Mouse (Mus musculus) layer of hippocampus, postnatal 10 days (tissue): ENCODE measurements around the gene Parp2. TPM values are rescaled to one million over a fixed set of nuclear protein-coding genes. Genes with fewer than 3 reads are reported as not detected.
"Not testable (repeated sequence)": the region's sequence is repeated elsewhere in the genome, so short reads cannot be mapped to it uniquely, and the experiment has no call there.

Experiments
- DNase-seq, 2 experiments: peaks; one replicate each; pipeline ENCODE4 v3.0.0; 2021; ENCODE audit warnings: low spot score in 2 of 2
- long read RNA-seq: library from polyadenylated mRNA; stranded (forward); transcript quantifications from one replicate; pipeline ENCODE4 v2.0.0, GENCODE M21; 2023
- total RNA-seq, 2 experiments: library from RNA; stranded (reverse); gene quantifications; 2 replicates each; pipeline ENCODE4 v1.2.3; 2021

Gene Parp2
- total RNA-seq = 10 to 100 TPM; 23.7 to 41.6 TPM
- long read RNA-seq, transcript Parp2-201 (16 exons, 1,894 nt) = major isoform, 23 of 37 reads
- long read RNA-seq, partial matches to known transcripts = 4 of 37 reads
- long read RNA-seq, other reads (novel, unspliced or antisense) = 7 of 37 reads

DNA sequence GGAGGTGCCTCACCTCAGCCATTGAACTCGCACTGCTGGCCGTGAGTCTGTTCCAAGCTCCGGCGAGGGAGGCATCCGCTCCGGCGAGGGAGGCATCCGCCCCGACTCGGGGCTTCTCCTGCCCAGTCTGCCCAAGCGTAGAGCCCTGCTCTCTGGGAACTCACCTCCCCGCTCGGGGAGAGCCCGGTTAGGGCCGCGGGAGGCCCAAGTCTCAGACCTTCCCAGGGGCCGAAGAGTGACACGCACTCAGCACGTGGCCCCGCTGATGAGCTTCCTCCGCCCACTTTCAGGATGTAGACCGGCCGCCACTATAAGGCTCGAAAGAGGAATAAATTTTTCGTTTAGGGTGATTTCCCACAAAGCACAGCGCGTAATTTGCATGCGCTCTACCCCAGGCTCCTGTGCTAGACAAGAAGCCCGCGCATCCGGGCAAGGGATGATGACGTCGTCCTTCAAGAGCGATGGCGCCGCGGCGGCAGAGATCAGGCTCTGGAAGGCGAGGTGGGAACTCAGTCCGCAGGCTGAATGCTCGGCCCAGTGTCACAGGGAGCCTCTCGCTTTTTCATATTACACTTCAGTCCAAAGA lies at the start of gene Parp2, which contains the start of gene Ccnb1ip1:
Gene Parp2 (plus strand): TSS at position 355 of the 586 bp plus-strand sequence.
Gene Ccnb1ip1 (minus strand): TSS at position 246 of the 586 bp plus-strand sequence.
- DNase-seq = peak; percentile 99 to 100

GRCm38 (mm10) chr14:50758416-50759085 lies 49.1 kb upstream of the Parp2 start:
- DNase-seq = no peak

DNA sequence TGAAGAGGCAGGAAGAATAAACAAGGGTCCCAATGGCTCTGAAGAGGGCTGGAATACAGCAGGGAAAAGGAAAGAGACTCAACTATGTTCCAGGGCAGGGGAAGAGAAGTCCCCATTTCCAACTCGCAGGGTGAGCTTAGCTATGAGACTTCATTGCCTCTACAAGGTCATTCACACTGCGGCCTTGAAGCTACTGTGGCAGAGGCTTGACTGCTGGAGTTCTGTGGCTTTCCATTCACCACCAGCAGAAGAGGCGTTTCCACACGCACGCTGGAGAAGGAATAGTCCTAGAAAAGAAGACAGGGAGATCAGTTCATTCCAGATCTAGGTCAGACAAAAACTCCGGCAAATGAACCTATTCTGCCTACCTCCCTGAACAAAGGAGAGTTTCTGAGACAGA lies 41.9 kb upstream of the Parp2 start:
- no peak for DNase-seq

GRCm38 (mm10) chr14:50771342-50771741 lies 36.3 kb upstream of the Parp2 start:
- DNase-seq = peak in 1 of 2 experiments; percentile 15

DNA sequence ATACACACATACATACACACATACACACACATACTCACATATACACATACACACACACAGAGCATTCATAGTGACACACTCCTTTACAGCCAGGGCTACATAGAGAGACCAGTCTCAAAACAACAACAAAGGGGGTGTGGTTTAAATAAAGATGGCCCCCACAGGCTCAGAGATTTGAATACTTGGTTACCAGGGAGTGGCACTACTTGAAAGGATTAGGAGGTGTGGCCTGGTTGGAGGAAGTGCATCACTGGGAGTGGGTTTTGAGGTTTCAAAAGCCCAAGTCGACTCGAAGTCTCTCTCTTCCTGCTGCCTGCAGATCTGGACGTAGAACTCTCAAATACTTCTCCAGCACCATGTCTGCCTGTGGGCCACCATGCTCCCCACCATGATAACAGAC lies 25.5 kb upstream of the Parp2 start:
- DNase-seq = no peak

DNA sequence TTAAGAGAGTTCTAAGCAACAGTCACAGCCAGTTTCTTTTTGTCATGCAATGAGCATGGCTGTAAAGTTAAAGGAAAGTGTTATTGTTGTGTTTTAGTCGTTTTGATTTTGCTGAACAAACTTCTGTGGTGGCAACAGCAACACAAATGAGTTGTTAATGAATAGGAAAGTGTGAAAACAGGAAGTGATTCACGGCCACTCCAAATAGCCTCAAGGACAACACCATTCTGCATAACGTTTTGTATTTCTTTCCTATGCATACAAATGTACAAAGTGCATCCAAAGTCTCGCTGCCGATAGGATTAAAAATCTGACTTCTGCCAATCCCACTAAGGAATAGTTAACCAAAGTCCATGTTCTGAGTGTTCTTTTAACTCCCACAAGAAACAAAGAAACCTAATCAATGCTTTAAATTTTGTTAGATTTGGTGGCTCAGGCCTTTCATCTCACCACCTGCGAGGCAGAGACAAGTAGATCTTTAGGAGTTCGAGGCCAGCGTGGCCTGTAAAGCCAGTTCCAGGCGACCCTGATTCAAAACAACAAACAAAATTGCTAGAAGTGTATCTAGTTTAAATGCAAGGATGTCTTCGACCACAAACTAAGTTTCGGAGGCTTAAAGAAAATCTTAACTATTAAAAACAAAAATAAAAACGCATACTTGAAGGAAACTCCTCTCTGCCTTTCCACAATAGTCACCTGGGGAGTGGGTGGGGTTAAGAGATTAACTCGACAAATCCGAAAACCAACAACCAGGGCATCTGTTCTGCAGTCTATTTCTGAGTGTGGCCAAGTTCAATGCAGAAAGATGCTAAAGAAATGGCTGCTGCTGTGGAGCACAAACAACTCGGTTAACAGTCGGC lies 23.0 kb upstream of the Parp2 start:
- DNase-seq = no peak

DNA sequence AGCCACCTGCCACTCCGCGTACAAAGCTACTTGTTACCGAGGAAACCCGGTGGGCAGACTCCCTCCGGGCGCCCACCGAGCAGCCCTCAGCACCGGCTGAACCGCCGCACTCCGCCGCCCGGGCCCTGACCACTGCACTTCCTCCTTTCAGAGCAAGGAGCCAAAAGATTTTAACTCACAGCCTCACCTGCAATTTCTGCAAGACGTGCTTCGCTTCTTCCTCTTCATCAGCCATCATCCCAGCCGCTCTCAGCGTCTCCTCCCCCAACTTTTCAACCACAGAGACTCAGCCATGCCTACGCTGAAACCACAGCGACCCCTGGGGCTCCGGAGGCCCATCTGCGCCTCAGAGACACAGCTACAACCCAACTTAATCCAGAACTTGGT lies 22.4 kb upstream of the Parp2 start, which contains the start of gene Ttc5:
Gene Ttc5 (minus strand): TSS at position 269 of the 387 bp plus-strand sequence.
- peak; percentile 94 to 95 for DNase-seq

GRCm38 (mm10) chr14:50788157-50788556 lies 19.5 kb upstream of the Parp2 start:
- no peak for DNase-seq

- no peak for DNase-seq
These were observed 12.2 kb upstream of the Parp2 start for GRCm38 (mm10) chr14:50795261-50795935.

- DNase-seq = no peak
These were observed 11.7 kb upstream of the Parp2 start for GRCm38 (mm10) chr14:50795965-50796364.

DNA sequence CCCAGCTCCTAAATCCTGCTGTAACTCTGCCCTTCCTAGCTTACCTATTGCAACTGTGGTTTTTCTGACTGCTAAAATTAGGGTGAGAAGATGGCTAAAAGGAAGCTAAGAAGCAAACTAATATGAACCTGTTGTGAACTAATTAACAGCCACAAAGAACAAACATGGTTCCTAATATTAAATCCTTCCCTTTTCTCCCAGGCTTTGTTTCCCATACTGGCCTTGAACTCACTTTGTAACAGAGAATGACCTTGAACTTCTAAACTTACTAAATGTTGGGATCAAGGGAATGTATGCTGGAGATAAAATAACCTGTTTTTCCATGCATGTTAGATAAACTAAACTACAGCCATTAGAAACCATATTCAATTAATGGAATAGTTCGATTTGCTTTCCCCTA lies 11.2 kb upstream of the Parp2 start:
- DNase-seq = no peak

GRCm38 (mm10) chr14:50798512-50798911 lies 9.1 kb upstream of the Parp2 start:
- DNase-seq = no peak

- DNase-seq = peak; percentile 40 to 48
These were observed 8.0 kb upstream of the Parp2 start for GRCm38 (mm10) chr14:50799502-50800259.

- DNase-seq = no peak
These were observed 5.2 kb upstream of the Parp2 start for GRCm38 (mm10) chr14:50802441-50802840.

DNA sequence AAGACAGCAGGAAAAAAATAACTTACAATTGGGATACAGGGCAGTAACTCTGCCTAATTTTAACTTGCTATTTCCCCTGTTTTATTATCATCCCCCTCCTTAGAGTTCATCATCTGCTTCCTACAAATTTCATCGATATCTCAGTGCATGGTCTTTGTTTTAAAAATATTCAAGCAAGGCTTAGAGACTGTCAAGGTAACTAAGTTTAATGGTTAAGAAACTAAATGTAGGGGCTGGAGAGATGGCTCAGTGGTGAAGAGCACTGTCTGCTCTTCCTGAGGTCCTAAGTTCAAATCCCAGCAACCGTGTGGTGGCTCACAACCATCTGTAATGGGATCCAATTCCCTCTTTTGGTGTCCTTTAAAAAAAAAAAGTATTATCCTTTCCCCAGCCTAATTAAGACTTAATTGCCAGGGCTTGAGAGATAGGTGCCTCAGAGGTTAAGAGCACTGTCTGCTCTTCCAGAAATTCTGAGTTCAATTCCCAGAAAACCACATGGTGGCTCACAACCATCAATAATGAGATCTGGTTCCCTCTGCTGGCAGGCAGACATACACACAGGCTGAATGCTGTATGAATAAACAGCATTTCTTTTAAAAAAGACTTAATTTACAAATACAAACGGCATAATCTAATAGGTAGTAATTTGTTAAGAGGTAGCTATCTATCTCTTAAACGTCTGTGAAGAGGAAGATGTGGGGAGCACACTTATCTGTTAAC lies 4.6 kb upstream of the Parp2 start:
- DNase-seq = peak in 1 of 2 experiments; percentile 27

GRCm38 (mm10) chr14:50804683-50805082 lies 3.0 kb upstream of the Parp2 start:
- DNase-seq = no peak

DNA sequence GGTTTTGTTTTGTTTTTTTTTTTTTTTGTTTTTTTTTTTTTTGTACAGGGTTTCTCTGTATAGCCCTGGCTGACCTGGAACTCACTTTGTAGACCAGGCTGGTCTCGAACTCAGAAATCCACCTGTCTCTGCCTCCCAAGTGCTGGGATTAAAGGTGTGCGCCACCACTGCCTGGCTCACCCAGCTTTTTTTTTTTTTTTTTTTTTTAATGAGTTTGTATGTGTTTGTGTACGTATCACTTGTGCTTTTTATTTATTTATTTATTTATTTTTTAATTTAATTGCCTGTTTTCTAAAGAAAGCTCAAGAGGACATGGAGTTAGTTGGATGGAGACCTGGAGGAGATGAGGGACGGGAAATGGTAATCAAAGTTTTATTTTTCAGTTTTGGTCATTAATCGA lies 1.2 kb upstream of the Parp2 start:
- DNase-seq = not testable (repeated sequence)

DNA sequence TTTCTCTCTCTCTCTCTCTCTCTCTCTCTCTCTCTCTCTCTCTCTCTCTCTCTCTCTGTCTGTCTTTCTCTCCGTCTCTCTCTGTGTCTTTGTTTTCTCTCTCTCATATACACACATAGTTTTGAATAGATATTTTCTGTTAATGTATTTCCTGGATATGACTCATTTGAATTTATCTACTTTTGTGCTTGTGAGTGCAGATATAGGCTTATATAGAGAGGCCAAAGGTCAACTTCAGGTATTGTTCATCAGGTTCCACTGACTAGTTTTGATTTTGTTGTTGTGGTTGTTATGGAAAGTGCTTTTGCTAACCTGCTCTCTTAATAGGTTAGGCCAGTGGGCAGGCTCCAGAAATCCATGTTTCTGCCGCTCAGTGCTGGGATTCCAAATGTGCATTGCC lies 5.4 kb downstream of the Parp2 start:
- no peak for DNase-seq

- DNase-seq = no peak
These were observed 15.6 kb downstream of the Parp2 start for GRCm38 (mm10) chr14:50823240-50823639.

- DNase-seq = no peak
These were observed 16.6 kb downstream of the Parp2 start for GRCm38 (mm10) chr14:50824219-50824618.
